Mouse (Mus musculus): ENCODE measurements around the gene Ppm1e.

Gene Ppm1e

GRCm38 (mm10) chr11:87358331-87359261 lies at the start of gene Ppm1e:
TSS of gene Ppm1e (minus strand) at chr11:87359023.
- peak; percentile 57 for DNase-seq (ENCODE audit: low spot score)

DNA sequence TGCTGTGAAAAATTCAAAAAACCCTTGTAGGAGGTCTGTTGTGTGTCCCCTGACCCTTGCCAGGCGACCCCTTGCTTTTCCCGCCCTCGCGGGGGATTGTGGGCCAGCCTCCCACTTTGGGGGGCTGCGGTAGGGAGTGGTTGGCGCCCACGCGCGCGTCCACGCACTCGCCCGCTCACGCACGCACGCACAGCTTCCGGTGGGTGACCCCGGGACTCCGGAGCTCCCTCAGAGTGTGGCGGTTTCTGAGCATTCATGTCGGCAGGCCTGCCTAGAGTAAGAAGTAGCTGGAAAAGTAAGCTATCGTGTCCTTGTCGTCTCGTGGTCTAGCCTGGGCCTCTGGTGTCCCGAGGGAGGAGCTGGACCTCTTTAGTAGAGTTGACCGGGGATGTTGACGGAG lies 46.1 kb upstream of the Ppm1e start, which contains the start of the genes Rad51c and Tex14:
TSS of gene Rad51c (minus strand) at position 79 of the 400 bp plus-strand sequence.
TSS of gene Tex14 (plus strand) at position 190 of the 400 bp plus-strand sequence.
- no peak for DNase-seq (ENCODE audit: low spot score)

DNA sequence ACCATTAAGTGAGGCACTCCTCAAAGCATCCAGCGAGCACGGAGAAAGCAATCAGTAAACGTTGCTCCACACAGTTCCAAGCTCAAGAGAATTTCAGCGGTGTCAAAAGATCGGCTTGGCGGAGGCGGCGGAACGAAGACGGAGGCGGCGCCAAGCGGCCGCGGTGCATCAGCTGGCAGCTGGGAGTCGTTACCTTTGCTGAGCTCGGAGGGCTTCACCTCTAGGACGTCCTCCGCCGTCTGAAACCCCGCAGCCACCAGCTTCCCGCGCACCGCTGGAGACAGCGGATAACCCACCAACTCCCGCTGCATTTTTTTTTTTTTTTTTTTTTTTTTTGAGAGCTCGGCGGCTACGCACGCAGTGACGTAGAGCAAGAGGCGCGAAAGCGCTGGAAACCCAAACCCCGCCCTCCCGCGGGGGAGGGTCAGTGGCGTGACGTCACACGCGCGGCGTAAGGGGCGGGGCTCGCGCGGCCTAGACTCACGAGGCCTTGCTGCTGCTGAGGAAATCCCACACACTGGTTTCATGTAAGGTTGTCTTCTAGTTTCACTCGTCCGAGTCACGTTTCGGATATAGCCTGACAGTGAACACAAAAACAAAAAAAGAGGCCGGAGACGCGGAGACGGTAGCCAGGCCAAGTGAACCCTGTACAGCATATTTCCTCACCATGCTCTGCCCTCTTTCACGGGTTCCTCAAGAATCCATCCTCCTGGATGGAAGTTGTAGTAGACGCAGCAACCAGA lies 45.5 kb upstream of the Ppm1e start:
- peak; percentile 96 for DNase-seq (ENCODE audit: low spot score)

DNA sequence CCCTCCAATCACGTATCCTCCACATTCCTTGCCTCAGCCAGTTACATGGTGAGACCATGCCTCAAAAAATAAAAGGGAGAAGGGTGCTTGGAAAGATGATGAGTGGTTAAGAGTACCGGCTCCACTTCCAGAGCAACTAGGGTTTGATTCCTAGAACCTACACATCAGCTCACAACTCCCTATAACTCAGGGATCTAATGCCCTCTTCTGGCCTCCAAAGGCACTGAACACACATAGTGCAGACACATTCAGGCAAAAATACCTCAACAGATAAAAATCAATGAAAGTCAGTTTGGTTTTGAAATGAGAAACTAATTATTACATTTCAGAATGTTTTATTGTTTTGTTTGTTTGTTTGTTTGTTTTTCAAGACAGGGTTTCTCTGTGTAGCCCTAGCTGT lies 39.6 kb upstream of the Ppm1e start:
- no peak for DNase-seq (ENCODE audit: low spot score)

- peak; percentile 18 for DNase-seq (ENCODE audit: low spot score)
Observed at GRCm38 (mm10) chr11:87393855-87394254, 35.0 kb upstream of the Ppm1e start.

DNA sequence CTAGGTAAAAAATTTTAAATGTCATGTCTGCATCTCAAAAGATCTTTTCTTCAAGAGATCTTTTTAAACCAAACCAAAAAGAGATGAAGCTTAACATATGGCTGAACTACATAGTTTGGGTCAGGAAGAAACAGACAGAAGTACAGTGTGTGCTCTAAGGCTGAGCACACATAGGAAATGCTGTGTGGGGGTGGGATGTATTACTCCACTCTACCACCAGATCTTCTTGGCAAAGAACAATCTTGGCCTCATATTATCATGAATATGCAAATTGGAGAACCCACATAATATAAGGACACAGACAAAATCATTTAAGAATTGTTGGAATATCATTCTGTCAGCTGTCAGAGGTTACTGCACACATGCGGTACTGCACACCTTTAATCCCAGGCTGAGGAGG lies 26.9 kb upstream of the Ppm1e start:
- no peak for DNase-seq (ENCODE audit: low spot score)

DNA sequence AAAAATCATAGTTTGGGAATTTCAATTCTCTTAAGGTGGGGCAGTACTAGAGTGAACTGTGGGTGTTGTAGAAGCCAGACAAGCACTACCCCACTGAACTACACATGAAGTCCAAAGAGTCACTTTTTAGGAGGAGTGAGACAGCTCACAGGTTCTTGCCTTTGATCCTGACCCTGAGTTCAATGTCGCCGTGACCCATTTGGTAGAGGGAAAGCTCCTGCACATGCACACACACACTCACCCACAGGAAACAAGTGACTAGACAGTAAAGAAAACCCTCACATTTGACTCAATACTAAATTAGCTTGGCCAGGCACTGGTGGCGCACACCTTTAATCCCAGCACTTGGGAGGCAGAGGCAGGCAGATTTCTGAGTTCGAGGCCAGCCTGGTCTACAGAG lies 25.7 kb upstream of the Ppm1e start:
- DNase-seq (ENCODE audit: low spot score), result no peak

DNA sequence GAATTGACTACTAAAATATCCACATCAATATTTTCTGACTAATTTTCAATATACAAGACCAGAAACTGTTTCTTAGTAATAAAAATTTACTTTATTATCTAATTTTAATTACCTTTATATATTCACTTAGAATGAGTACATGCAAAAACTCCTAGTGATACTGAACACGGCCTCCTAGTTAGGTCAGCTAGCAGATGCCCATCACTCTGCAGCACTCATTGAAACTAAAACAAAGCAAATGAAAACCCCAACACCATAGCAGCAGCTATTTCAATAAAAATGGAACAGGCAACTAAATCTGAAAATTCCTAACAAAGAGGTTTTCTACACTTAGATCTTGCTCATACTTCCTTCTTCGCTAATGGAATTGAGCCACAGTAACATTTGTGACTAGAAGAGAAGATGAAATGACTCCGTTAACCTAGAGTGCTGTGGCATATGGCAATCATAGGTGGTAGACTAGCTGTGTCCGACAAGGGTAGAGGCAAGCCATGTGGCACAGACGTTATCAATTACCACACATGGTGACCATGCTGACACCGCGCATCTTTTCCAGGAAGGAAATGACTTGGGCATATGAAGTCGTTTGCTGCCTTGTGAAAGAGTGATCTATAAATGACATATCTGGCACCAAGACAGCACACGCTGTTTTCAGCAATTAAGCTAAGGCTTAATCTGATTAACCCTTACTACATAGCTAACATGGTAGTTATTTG lies 9.2 kb upstream of the Ppm1e start:
- no peak for DNase-seq (ENCODE audit: low spot score)

- no peak for DNase-seq (ENCODE audit: low spot score)
Observed at GRCm38 (mm10) chr11:87367061-87367460, 8.2 kb upstream of the Ppm1e start.

DNA sequence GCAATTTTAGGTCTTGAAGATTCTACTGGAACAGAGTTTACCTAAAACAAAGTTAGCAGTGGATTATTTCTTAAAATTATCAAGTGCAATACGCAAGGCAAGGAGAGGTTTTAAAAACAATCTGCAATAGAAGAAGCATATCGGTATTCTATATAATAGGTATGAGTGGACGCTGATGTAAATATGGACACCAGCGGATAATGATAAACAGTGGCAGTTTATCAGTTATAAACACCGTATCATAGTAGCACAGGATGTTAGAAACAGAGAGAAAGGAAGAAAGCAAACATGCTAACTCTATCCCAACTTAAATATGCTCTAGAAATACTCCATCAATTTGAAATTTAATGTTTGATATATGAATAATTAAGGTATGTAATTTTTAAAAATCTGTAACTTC lies 6.3 kb upstream of the Ppm1e start:
- no peak for DNase-seq (ENCODE audit: low spot score)

GRCm38 (mm10) chr11:87359262-87359612 lies 414 bp upstream of the Ppm1e start:
- no peak for DNase-seq (ENCODE audit: low spot score)

DNA sequence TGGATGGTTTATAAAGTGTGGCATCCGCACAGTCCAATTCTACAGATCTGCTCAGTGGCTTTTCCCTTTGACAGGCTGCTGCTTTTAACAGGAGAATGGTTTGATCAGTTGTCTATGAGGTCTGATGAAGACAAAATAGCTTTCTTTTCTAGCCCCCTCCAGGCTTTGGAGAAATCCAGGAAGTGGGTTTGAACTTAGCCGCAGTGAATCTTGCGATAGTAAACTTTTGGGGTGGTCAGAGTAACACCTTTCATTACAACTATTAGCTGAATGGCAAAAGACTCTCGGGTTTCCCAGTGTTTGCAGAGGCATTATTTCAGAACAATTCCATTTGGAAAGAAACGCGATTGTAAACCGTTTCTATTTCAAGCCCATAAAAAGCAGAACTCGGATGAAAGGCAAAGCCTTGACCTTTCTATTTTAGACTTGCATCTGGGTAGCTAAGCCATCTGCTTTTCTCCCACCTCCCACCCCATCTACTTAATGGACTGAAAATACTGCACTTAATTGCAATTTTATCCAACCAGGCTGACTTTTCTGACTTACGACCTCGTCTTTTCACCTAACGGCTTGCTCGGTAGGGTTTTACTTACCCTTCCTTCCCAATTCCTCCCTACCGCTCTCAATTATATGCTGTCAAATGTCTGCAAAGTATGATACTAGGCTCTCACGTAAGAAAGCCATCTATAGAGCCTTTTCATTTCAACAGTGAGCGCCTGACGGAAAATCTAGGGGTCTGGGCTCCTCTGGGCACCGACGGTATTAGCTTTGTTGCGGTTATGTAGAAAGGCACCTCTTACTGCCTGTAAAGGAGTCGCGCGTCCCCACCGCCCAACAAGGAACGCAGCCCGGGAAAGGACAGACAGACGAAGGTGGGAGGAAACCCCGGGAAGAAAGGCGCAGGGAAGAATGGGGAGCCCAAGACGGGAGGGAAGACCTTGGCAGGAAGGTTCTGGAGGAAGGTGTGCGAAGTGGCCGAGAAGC lies 1.2 kb downstream of the Ppm1e start:
- no peak for DNase-seq (ENCODE audit: low spot score)

DNA sequence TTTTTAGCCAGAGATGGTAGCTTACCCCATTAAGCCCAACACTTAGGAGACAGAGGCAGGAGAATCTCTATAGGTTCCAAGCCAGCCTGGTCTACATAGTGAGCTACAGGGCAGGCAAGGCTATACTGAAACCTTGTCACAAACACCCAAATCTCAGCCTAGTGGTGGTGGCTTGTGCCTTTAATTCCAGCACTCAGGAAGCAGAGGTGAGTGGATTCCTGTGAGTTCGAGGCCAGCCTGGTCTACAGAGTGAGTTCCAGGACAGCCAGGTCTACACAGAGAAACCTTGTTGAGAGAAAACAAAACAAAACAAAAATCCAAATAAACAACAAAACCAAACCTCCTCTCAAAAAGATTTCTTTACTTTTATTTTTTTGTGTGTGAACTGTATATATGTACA lies 4.0 kb downstream of the Ppm1e start:
- DNase-seq (ENCODE audit: low spot score), result no peak

GRCm38 (mm10) chr11:87353646-87354170 lies 5.1 kb downstream of the Ppm1e start:
- no peak for DNase-seq (ENCODE audit: low spot score)

GRCm38 (mm10) chr11:87326381-87326780 lies 32.4 kb downstream of the Ppm1e start:
- DNase-seq (ENCODE audit: low spot score), result no peak

- DNase-seq (ENCODE audit: low spot score), result no peak
Observed at GRCm38 (mm10) chr11:87322558-87322957, 36.3 kb downstream of the Ppm1e start.

DNA sequence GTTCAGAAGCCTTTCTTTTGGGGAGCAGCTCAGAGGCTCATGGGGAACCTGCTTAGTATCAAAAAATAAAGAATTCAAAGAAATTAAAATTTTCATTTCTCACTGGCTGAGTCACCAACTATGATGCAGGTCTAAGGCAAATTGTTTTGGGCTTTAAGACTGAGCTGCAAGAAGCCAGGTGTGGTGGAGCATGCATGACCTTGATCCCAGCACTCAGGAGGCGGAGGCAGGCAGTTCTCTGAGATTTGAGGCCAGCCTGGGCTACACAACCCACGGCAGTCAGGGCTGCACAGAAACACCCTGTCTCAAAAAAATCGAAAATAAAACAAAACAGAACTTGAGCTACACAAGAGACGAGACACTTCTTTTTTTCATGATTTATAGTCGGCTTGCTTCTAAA lies 38.8 kb downstream of the Ppm1e start:
- DNase-seq (ENCODE audit: low spot score), result no peak

GRCm38 (mm10) chr11:87318956-87319708 lies 39.7 kb downstream of the Ppm1e start:
- DNase-seq (ENCODE audit: low spot score), result no peak

GRCm38 (mm10) chr11:87313533-87313932 lies 45.3 kb downstream of the Ppm1e start:
- DNase-seq (ENCODE audit: low spot score), result no peak

DNA sequence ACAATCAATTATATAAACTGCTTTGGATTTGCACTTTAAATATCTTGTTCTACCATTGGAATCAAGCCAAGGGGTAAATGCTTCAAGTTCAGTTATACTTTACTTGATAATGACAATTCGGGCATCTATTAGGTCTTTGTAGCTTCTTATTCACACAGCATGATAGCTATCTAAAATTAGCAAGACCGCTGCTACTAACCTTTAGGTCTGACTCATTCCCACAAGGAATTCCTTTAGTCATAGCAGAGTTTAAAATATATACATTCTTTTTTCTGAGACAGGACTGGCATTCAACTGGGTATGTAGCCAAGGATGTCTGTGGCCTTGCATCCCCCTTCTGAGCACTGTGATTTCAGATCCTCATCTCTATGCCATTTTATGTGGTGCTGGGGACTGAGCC lies 48.5 kb downstream of the Ppm1e start:
- DNase-seq (ENCODE audit: low spot score), result no peak
